Mouse (Mus musculus) testis, adult 2 months (tissue): ENCODE data around the gene Zbtb4. TPM values are rescaled to one million over a fixed set of nuclear protein-coding genes. Genes with fewer than 3 reads are reported as not detected.

Experiments
- H3K27ac ChIP-seq: fragments of 200-500 bp; 2 replicates; pipeline ENCODE4 v1.5.1; 2012; ENCODE audit warnings: low read depth, low read length; ENCODE audit not compliant: control insufficient read depth, insufficient read depth
- H3K27me3 ChIP-seq: fragments of 200-500 bp; 2 replicates; pipeline ENCODE4 v1.6.1; 2012; ENCODE audit warnings: mild to moderate bottlenecking, low read length, moderate library complexity; ENCODE audit not compliant: control insufficient read depth, insufficient read depth
- H3K36me3 ChIP-seq: fragments of 200-500 bp; 2 replicates; pipeline ENCODE4 v1.6.1; 2012; ENCODE audit warnings: mild to moderate bottlenecking, low read length; ENCODE audit not compliant: control insufficient read depth, insufficient read depth
- H3K4me1 ChIP-seq: fragments of 200-500 bp; 2 replicates; pipeline ENCODE4 v1.6.1; 2012; ENCODE audit warnings: low read length; ENCODE audit not compliant: control insufficient read depth, insufficient read depth
- H3K4me3 ChIP-seq: fragments of 200-500 bp; 2 replicates; pipeline ENCODE4 v1.5.1; 2012; ENCODE audit warnings: low read depth, mild to moderate bottlenecking, low read length, moderate library complexity, mixed read lengths; ENCODE audit not compliant: control insufficient read depth
- CTCF ChIP-seq: fragments of 200-500 bp; IDR thresholded peaks from 2 replicates; pipeline ENCODE4 v1.5.1; 2012; ENCODE audit warnings: low read depth, mild to moderate bottlenecking, inconsistent platforms, low read length, moderate library complexity; ENCODE audit not compliant: control insufficient read depth, insufficient read depth, insufficient replicate concordance
- POLR2A ChIP-seq: fragments of 200-500 bp; IDR thresholded peaks from 2 replicates; pipeline ENCODE4 v1.6.1; 2012; ENCODE audit warnings: low read depth, mild to moderate bottlenecking, inconsistent platforms, low read length, moderate library complexity; ENCODE audit not compliant: control insufficient read depth
- polyA plus RNA-seq: library from polyadenylated mRNA; depleted of rRNA; stranded (reverse); fragments of >200 nt; gene quantifications from 2 replicates; pipeline ENCODE4 v1.2.3, GENCODE M21; 2012

Gene Zbtb4
- polyA plus RNA-seq, 1 experiment = 6.0 TPM

DNA sequence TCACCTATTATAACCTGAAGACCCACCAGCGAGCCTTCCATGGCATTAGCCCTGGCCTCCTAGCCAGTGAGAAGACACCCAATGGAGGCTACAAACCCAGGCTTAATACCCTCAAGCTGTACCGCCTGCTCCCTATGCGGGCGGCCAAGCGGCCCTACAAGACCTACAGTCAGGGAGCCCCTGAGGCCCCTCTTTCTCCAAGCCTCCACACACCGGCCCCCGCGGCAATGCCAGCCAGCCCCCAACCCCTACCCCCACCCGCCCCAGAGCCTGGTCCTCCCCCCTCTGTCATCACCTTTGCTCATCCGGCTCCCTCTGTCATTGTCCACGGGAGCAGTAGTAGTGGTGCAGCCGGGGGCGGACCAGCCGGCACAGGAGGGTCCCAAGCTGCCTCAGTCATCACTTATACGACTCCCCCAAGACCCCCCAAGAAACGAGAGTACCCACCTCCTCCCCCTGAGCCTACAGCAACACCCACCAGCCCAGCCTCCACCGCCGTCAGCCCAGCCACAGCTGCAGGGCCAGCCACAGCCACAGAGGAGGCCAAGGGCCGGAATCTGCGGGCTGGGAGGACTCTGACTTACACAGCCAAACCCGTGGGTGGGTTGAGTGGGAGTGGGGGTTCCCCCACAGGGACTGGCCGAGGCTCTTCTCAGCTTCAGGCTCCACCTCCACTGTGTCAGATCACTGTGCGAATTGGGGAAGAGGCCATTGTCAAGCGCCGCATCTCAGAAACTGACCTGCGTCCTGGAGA, 12.0 kb downstream of the Zbtb4 start:
- Histone ChIP-seq H3K4me3 (no peak overlapping the region), H3K27ac (no peak overlapping the region)

DNA sequence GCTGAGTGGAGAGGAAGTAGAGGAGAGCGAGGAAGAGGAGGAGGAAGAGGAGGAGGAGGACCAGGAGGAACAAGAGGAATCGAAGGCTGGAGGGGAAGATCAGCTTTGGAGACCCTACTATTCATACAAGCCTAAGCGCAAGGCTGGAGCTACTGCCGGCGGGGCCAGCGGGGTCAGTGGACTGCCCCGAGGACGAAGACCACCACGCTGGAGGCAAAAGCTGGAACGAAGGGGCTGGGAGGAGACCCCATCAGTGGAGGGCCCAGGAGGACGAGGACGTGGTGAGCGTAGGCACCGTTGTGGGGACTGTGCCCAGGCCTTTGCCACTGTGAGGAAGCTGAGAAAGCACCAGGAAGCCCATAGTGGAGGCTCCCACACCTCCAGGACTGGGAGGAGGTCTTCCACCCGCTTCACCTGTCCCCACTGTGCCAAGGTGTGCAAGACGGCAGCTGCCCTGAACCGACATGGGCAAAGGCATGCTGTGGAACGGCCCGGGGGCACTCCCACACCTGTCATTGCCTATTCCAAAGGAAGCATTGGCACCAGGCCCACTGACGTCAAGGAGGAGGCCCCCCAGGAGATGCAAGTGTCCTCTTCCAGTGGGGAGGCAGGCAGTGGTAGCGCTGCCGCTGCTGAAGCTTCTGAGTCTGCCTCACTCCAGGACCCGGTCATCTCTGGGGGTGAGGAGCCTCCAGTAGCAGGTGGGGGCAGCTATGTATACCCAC, 12.7 kb downstream of the Zbtb4 start:
- H3K4me1 ChIP-seq = peaks cover 11% of the 10 kb centered on the region
- H3K27me3 ChIP-seq = no peaks in the 10 kb centered on the region
- TF ChIP-seq CTCF = no peak
- TF ChIP-seq POLR2A = no peak
- H3K4me3 ChIP-seq = no peak overlapping the region
- no peak overlapping the region for H3K27ac ChIP-seq
- H3K36me3 ChIP-seq = no peaks in the 10 kb centered on the region

More for the DNA sequence above, 12.0 kb downstream of the Zbtb4 start:
- Histone ChIP-seq H3K27me3 (no peaks in the 10 kb centered on the region), H3K4me1 (peaks cover 11% of the 10 kb centered on the region), H3K36me3 (no peaks in the 10 kb centered on the region)
- no peak for TF ChIP-seq CTCF
- TF ChIP-seq POLR2A = no peak

DNA sequence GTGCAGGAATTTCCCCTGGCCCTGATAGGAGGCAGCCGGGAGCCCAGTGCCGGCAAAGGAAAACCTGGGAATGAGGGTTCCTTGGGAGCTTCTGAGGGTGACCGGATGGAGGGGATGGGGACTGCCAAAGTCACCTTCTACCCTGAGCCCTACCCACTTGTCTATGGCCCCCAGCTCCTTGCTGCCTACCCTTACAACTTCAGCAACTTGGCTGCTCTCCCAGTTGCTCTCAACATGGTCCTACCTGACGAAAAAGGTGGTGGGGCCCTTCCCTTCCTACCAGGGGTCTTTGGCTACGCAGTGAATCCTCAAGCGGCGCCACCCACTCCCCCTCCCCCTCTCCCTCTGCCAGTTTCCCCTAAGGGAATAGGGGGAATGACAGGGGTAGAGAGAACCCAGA, 13.3 kb downstream of the Zbtb4 start:
- H3K27me3 ChIP-seq = no peaks in the 10 kb centered on the region
- H3K4me1 ChIP-seq = peaks cover 11% of the 10 kb centered on the region
- no peak overlapping the region for H3K4me3 ChIP-seq
- TF ChIP-seq CTCF (no peak), POLR2A (no peak)
- H3K36me3 ChIP-seq = no peaks in the 10 kb centered on the region
- no peak overlapping the region for H3K27ac ChIP-seq

DNA sequence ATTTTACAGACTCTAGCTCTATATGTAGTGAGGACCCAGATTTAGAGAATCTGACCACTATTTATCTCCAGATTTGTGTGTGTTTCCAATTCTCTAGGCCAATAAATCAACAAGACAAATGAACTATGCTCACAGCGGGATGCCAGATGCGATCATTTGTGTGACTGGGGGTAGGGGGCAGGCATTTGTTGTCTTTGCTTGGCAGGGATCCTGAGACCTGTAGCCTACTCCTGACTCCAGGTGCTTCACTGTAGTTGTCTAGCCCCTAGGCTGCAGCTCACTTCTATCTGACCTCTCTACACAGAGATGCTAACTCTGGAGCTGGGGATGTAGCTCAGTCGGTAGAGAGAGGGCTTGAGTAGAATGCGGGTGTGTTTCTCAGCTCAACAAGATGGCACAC, 16.1 kb downstream of the Zbtb4 start:
- H3K27me3 ChIP-seq = no peaks in the 10 kb centered on the region

DNA sequence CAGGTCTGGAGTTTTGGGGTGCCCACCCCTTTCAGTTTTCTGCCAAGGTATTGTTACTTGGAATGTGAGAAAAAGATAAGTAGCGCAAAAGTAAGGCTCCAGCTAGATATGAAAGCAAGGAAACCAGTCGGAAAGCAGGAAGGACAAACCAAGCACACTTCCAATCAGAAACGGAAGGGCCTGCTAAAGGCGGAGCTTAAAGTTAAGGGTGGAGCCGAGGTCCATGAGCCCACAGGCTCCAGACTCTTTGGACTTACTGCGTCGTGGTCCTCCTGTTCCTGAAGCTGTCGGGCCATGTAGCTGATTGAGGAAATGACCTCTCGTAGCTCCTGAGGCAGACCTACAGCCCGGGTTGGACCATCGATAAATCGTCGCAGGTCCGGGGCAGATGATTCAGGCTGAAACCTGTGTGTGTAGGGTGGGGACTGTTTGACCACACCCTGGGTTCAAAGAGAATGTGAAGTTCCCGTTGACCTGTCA, 19.1 kb downstream of the Zbtb4 start:
- Histone ChIP-seq H3K27ac (no peak overlapping the region), H3K4me3 (peak overlapping the region; percentile 12)

More for the DNA sequence above, 16.1 kb downstream of the Zbtb4 start:
- Histone ChIP-seq H3K27ac (no peak overlapping the region), H3K4me3 (no peak overlapping the region), H3K4me1 (peaks cover 11% of the 10 kb centered on the region), H3K36me3 (no peaks in the 10 kb centered on the region)
- no peak for TF ChIP-seq CTCF
- no peak for TF ChIP-seq POLR2A

DNA sequence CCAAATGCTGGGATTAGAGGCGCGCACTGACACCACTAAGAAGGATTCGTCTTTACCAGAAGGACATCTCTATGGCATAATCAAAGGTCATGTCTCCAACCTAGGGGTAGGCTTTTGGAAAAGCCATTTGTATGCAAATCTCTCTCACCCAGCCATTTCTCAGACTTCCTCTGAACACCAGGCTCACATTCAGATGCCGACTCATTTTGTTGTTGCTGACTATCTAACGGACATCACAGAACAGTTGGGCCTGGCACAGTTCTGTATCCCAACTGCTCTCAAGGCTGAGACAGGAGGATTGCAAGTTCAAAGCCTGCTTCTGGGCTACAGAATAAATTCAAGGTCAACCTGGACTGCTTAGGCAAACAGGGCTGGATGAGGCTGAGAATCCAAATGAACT, 21.6 kb downstream of the Zbtb4 start:
- H3K27ac ChIP-seq = no peak overlapping the region
- TF ChIP-seq POLR2A = no peak
- TF ChIP-seq CTCF = no peak
- no peaks in the 10 kb centered on the region for H3K36me3 ChIP-seq
- H3K4me3 ChIP-seq = no peak overlapping the region
- no peaks in the 10 kb centered on the region for H3K27me3 ChIP-seq
- no peaks in the 10 kb centered on the region; the same call in 1 of the 2 replicates for H3K4me1 ChIP-seq

More for the DNA sequence above, 19.1 kb downstream of the Zbtb4 start:
- TF ChIP-seq POLR2A = no peak
- no peak for TF ChIP-seq CTCF
- no peaks in the 10 kb centered on the region for H3K27me3 ChIP-seq
- no peaks in the 10 kb centered on the region; the same call in 1 of the 2 replicates for H3K4me1 ChIP-seq
- H3K36me3 ChIP-seq = no peaks in the 10 kb centered on the region

DNA sequence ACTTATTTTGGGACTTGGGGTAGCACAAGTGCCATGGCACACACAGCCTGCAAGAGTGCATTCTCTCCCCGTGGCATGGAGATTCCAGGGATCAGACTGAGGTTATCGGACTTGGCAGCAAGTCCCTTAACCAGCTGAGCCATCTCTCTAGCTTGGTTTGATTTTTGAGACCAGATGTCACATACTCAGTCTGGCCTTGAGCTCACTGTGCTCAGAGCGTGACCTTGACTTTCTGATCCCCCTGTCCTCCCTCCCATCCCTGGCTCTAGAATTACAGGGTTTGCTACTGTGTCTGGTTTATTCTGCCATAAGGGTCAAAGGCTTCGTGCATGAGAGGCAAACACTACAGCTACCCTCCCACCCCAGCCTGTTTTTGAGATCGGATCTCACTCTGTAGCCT, 23.7 kb downstream of the Zbtb4 start:
- no peaks in the 10 kb centered on the region for H3K27me3 ChIP-seq
- no peak overlapping the region for H3K27ac ChIP-seq
- no peaks in the 10 kb centered on the region; the same call in 1 of the 2 replicates for H3K4me1 ChIP-seq
- TF ChIP-seq POLR2A (no peak), CTCF (no peak)
- H3K4me3 ChIP-seq = no peak overlapping the region
- H3K36me3 ChIP-seq = no peaks in the 10 kb centered on the region
